Mouse (Mus musculus): ENCODE data around the gene Kdm4a. TPM values are rescaled to one million over a fixed set of nuclear protein-coding genes. Genes with fewer than 3 reads are reported as not detected.
A peak's percentile ranks its signal among the peaks of the same experiment; 100 is the strongest.

Kdm4a gene
- polyA plus RNA-seq, 1 experiment: 31.9 TPM

DNA sequence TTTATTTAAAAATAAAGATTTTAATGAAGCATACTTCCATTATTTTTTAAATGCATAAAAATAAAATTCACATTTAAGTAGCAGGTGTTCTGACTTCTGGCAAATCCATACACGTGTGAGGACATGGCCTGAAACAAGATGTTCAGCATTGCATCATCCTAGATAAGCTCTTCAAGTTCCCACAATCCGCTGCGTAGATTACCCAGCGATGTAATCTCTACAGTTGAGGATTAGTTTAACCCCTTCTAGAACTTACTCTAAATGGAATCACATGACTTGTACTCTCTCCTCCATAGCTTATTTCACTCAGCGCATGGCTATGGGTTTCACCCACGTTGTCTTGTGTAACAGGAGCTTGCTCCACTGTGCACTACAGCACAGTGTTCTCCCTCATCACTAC is 78.3 kb downstream of the Kdm4a start:
- no peak for TF ChIP-seq POLR2A (IDR thresholded peaks at IDR 0.05; ENCODE audit: low read depth, low read length)
- no peak for TF ChIP-seq CTCF (conservative IDR thresholded peaks at IDR 0.05; ENCODE audit: insufficient read depth, insufficient read length, low read depth, low read length)
- Histone ChIP-seq H3K36me3 (ENCODE audit: control insufficient read depth, insufficient read depth, low read length) (no peaks in the 10 kb centered on the region), H3K27ac (ENCODE audit: insufficient read depth, low read depth, low read length) (no peak overlapping the region), H3K4me1 (ENCODE audit: control insufficient read depth, insufficient read depth, low read length) (0 out of 2 replicates have a peak, but pooled peaks cover 6% of the 10 kb centered on the region), H3K4me3 (ENCODE audit: insufficient read depth, low read depth, low read length) (no peak overlapping the region), H3K27me3 (replicated peaks; ENCODE audit: control insufficient read depth, insufficient read depth, low read length) (no peaks in the 10 kb centered on the region)
- DNase-seq: no peak
- 94% methylated on average over 6 of the region's 6 CpGs for WGBS

DNA sequence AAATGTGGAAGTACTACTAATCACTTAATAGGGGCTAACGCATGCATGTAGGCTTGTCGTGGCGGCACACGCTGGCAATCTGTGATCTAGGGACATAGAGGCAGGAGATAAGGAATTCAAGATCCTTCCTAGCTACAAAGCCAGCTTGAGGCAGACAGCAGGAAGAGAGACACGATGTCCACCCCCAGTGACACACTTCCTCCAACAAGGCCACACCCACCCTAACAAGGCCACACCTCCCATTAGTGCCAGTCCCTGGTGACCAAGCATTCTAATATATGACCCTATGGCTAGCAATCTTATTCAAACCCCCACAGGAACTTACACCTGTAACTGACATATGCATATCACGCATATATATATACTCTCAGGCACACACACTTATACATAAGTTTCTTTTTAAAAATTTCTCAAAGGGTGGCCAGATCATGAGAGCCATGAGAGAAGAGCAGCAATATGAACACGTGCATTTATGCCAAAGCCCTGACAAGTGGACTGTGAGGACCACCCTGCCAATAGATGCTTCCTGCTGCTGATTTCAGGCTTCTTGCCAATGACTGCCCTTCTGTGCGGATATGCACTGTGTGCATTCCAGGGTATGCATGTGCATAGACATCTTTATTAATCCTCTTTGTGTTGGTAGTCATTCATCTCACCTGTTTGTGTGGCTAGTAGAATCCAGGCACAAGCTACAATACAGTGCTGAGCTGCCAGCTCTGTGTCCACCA is 80.0 kb downstream of the Kdm4a start:
- H3K36me3 ChIP-seq (ENCODE audit: control insufficient read depth, insufficient read depth, low read length): no peaks in the 10 kb centered on the region
- no peak overlapping the region for H3K27ac ChIP-seq (ENCODE audit: insufficient read depth, low read depth, low read length)
- DNase-seq: no peak
- 0 out of 2 replicates have a peak, but pooled peaks cover 6% of the 10 kb centered on the region for H3K4me1 ChIP-seq (ENCODE audit: control insufficient read depth, insufficient read depth, low read length)
- H3K4me3 ChIP-seq (ENCODE audit: insufficient read depth, low read depth, low read length): no peak overlapping the region
- H3K27me3 ChIP-seq (replicated peaks; ENCODE audit: control insufficient read depth, insufficient read depth, low read length): no peaks in the 10 kb centered on the region
- 86% methylated on average over 8 of the region's 8 CpGs for WGBS
- TF ChIP-seq POLR2A (IDR thresholded peaks at IDR 0.05; ENCODE audit: low read depth, low read length) (no peak), CTCF (conservative IDR thresholded peaks at IDR 0.05; ENCODE audit: insufficient read depth, insufficient read length, low read depth, low read length) (no peak)

DNA sequence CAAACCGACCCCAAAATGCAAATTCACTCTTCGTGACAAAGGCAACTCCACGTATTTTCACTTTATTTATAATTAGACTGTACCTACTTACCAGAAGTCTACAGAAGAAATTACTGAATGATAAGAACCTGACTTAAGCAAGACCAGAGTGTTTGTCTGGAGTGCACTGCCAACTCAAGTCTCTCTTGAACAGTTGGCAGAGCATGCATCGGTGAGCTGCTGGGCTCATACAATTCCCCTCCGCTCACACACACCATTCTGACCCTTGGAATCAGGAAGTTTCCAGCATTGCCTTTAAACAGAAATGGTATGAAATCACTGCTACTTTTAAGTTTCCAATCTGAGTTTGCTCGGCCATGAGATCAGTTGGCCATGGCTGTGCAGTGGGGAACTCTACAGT is 81.3 kb downstream of the Kdm4a start:
- TF ChIP-seq POLR2A (IDR thresholded peaks at IDR 0.05; ENCODE audit: low read depth, low read length) (no peak), CTCF (conservative IDR thresholded peaks at IDR 0.05; ENCODE audit: insufficient read depth, insufficient read length, low read depth, low read length) (no peak)
- Histone ChIP-seq H3K36me3 (ENCODE audit: control insufficient read depth, insufficient read depth, low read length) (no peaks in the 10 kb centered on the region), H3K27ac (ENCODE audit: insufficient read depth, low read depth, low read length) (no peak overlapping the region), H3K27me3 (replicated peaks; ENCODE audit: control insufficient read depth, insufficient read depth, low read length) (no peaks in the 10 kb centered on the region), H3K4me3 (ENCODE audit: insufficient read depth, low read depth, low read length) (no peak overlapping the region), H3K4me1 (ENCODE audit: control insufficient read depth, insufficient read depth, low read length) (0 out of 2 replicates have a peak, but pooled peaks cover 6% of the 10 kb centered on the region)
- 71% methylated on average over 6 of the region's 6 CpGs for WGBS
- DNase-seq: peak; percentile 40

DNA sequence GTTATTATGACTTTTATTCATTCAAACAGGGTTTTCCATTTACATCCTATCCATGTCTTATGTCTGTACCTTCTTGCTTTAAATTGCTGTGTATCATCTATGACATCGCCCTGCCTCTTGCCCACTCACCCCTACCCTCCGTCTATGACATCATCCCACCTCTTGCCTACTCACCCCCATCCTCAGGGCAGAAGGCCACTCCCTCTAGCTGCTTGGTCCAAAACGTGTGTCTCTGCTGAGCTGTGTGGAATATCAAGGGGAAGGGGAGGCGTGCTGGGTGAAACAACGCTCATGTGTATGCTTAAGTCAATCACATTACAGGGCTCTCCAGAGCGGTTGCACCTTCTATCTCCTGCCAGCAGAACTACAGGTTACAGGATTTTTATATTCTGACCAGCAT is 83.8 kb downstream of the Kdm4a start:
- Histone ChIP-seq H3K27me3 (replicated peaks; ENCODE audit: control insufficient read depth, insufficient read depth, low read length) (no peaks in the 10 kb centered on the region), H3K27ac (ENCODE audit: insufficient read depth, low read depth, low read length) (no peak overlapping the region), H3K4me1 (ENCODE audit: control insufficient read depth, insufficient read depth, low read length) (0 out of 2 replicates have a peak, but pooled peaks cover 6% of the 10 kb centered on the region), H3K36me3 (ENCODE audit: control insufficient read depth, insufficient read depth, low read length) (no peaks in the 10 kb centered on the region), H3K4me3 (ENCODE audit: insufficient read depth, low read depth, low read length) (no peak overlapping the region)
- WGBS: 73% methylated on average over 6 of the region's 6 CpGs
- DNase-seq: no peak
- TF ChIP-seq CTCF (conservative IDR thresholded peaks at IDR 0.05; ENCODE audit: insufficient read depth, insufficient read length, low read depth, low read length): no peak
- no peak for TF ChIP-seq POLR2A (IDR thresholded peaks at IDR 0.05; ENCODE audit: low read depth, low read length)

DNA sequence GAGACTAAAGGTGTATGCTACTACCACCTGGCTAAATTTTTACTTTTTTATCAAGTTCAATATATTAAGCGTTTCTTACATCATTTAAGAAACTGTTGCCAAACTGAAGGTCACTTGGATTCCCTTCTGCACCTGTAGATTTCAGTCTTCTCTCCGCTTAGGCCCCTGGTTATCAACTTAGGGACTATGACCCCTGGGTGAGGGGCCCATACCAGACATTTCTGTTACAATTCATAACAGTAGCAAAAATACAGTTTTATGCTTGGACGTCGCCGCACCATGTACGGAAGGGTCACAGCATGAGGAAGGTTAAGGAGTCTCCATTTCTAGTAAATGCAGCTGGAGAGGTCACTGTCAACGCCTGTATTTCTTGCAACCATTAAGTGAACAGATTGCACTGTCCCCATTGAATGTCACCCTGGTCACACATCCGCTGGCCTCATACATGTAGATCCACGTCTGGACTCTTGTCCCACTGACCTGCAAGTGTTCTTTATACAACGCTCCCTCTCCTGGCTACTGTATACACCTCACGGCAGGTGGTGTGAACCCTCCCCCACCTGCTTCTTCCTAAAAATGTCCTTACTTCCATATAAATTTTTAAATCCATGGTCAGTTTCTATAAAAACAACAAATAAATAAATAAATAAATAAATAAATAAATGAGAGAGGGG is 86.9 kb downstream of the Kdm4a start:
- no peak for TF ChIP-seq CTCF (conservative IDR thresholded peaks at IDR 0.05; ENCODE audit: insufficient read depth, insufficient read length, low read depth, low read length)
- TF ChIP-seq POLR2A (IDR thresholded peaks at IDR 0.05; ENCODE audit: low read depth, low read length): no peak
- WGBS: 96% methylated on average over 11 of the region's 11 CpGs
- H3K27ac ChIP-seq (ENCODE audit: insufficient read depth, low read depth, low read length): no peak overlapping the region

DNA sequence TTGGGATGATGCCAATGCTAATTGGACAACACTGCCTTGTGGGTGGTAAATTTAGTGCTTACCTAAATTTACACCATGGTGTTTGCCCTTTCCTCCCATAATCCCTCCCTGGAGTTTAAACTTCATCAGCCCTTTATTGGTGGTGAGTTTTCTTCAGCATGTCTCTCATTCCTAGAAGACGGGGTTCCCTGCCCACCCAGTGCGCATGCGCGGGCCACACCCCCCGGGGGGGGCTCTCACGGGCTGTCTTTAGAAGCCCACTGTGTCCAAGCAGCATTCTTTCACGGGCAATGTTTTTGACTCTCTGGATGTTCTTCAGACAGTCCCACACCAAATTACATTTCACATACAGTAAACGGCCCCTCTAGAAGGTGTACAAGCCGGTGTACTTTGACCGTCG is 89.4 kb downstream of the Kdm4a start:
- Histone ChIP-seq H3K36me3 (ENCODE audit: control insufficient read depth, insufficient read depth, low read length) (no peaks in the 10 kb centered on the region), H3K27me3 (replicated peaks; ENCODE audit: control insufficient read depth, insufficient read depth, low read length) (no peaks in the 10 kb centered on the region), H3K4me1 (ENCODE audit: control insufficient read depth, insufficient read depth, low read length) (no peaks in the 10 kb centered on the region; the same call in 1 of the 2 replicates), H3K27ac (ENCODE audit: insufficient read depth, low read depth, low read length) (no peak overlapping the region), H3K4me3 (ENCODE audit: insufficient read depth, low read depth, low read length) (no peak overlapping the region)
- DNase-seq: no peak
- WGBS: 83% methylated on average over 11 of the region's 11 CpGs
- TF ChIP-seq POLR2A (IDR thresholded peaks at IDR 0.05; ENCODE audit: low read depth, low read length) (no peak), CTCF (conservative IDR thresholded peaks at IDR 0.05; ENCODE audit: insufficient read depth, insufficient read length, low read depth, low read length) (no peak)

More for the DNA sequence above, 86.9 kb downstream of the Kdm4a start:
- Histone ChIP-seq H3K4me1 (ENCODE audit: control insufficient read depth, insufficient read depth, low read length) (no peaks in the 10 kb centered on the region; the same call in 1 of the 2 replicates), H3K4me3 (ENCODE audit: insufficient read depth, low read depth, low read length) (no peak overlapping the region), H3K27me3 (replicated peaks; ENCODE audit: control insufficient read depth, insufficient read depth, low read length) (no peaks in the 10 kb centered on the region), H3K36me3 (ENCODE audit: control insufficient read depth, insufficient read depth, low read length) (no peaks in the 10 kb centered on the region)
- DNase-seq: no peak

DNA sequence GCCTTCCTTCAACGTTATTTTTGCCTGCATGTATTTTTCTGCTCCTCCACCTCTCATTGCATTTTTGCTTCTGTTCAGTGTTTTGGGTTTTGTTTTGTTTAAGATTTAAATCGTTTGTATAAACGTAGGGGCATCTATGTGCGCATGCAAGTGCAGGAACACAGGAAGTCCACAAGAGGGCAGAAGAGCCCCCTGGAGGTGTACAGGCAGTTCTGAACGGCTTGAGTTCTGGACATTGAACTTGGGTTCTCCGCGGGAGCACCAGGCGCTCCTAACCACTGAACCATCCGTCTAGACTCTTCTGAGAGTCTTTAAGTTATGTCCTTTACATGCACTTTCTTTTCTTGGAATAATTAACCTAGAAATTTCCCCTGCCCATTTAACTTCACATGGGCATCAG is 89.9 kb downstream of the Kdm4a start:
- TF ChIP-seq CTCF (conservative IDR thresholded peaks at IDR 0.05; ENCODE audit: insufficient read depth, insufficient read length, low read depth, low read length) (peak; percentile 85), POLR2A (IDR thresholded peaks at IDR 0.05; ENCODE audit: low read depth, low read length) (no peak)
- 33% methylated on average over 9 of the region's 9 CpGs for WGBS
- H3K4me3 ChIP-seq (ENCODE audit: insufficient read depth, low read depth, low read length): no peak overlapping the region
- H3K27me3 ChIP-seq (replicated peaks; ENCODE audit: control insufficient read depth, insufficient read depth, low read length): no peaks in the 10 kb centered on the region
- no peaks in the 10 kb centered on the region; the same call in 1 of the 2 replicates for H3K4me1 ChIP-seq (ENCODE audit: control insufficient read depth, insufficient read depth, low read length)
- H3K36me3 ChIP-seq (ENCODE audit: control insufficient read depth, insufficient read depth, low read length): no peaks in the 10 kb centered on the region
- peak; percentile 72 for DNase-seq
- H3K27ac ChIP-seq (ENCODE audit: insufficient read depth, low read depth, low read length): no peak overlapping the region
